Mouse (Mus musculus) stomach, embryonic 16.5 days (tissue): ENCODE results near the gene Gnl1. TPM values are rescaled to one million over a fixed set of nuclear protein-coding genes. Genes with fewer than 3 reads are reported as not detected.
"Not testable (repeated sequence)": the region's sequence is repeated elsewhere in the genome, so short reads cannot be mapped to it uniquely, and the experiment has no call there.

Experiments
- ATAC-seq: fragments of 200-750 bp; cut with Nextera tagmentation; 2 replicates; pipeline ENCODE4 v1.8.0; 2017; ENCODE audit warnings: moderate number of reproducible peaks, moderate TSS enrichment; ENCODE audit not compliant: insufficient read depth, low FRiP score
- H3K27ac ChIP-seq: fragments of 300-500 bp; sonication (generic); 2 replicates; pipeline ENCODE4 v1.5.1; 2014; ENCODE audit warnings: low read length
- H3K27me3 ChIP-seq: fragments of 300-500 bp; sonication (generic); 2 replicates; pipeline ENCODE4 v1.6.1; 2014; ENCODE audit warnings: low read length, control low read depth, mixed read lengths; ENCODE audit not compliant: control insufficient read depth, insufficient read depth
- H3K36me3 ChIP-seq: fragments of 300-500 bp; sonication (generic); 2 replicates; pipeline ENCODE4 v1.6.1; 2014; ENCODE audit warnings: low read length; ENCODE audit not compliant: control insufficient read depth, insufficient read depth
- H3K4me1 ChIP-seq: fragments of 300-500 bp; sonication (generic); 2 replicates; pipeline ENCODE4 v1.6.1; 2014; ENCODE audit warnings: low read length, control low read depth, mixed read lengths; ENCODE audit not compliant: control insufficient read depth, insufficient read depth
- H3K4me2 ChIP-seq: fragments of 300-500 bp; sonication (generic); 2 replicates; pipeline ENCODE4 v1.6.1; 2014; ENCODE audit warnings: low read depth, low read length, mixed read lengths
- H3K4me3 ChIP-seq: fragments of 300-500 bp; sonication (generic); replicated peaks from 2 replicates; pipeline ENCODE4 v1.5.1; 2014; ENCODE audit warnings: mild to moderate bottlenecking, low read length
- H3K9ac ChIP-seq: fragments of 300-500 bp; sonication (generic); 2 replicates; pipeline ENCODE4 v1.6.1; 2014; ENCODE audit warnings: low read length
- H3K9me3 ChIP-seq: fragments of 300-500 bp; sonication (generic); replicated peaks from 2 replicates; pipeline ENCODE4 v1.6.1; 2016; ENCODE audit warnings: low read length, control low read depth; ENCODE audit not compliant: control insufficient read depth
- WGBS: fragments of 180-500 bp; shearing (Covaris S2); extraction: QIAGEN DNeasy Blood & Tissue Kit; methylation state at CpG from one replicate; pipeline ENCODE4 v1.1.7; 2014; 5-methylcytosine and 5-hydroxymethylcytosine counted together
- polyA plus RNA-seq: library from polyadenylated mRNA; unstranded; fragments of >200 nt; fragmentation: Nextera tagmentation; extraction: Ambion mirVana; gene quantifications from 2 replicates; pipeline ENCODE4 v1.2.1, GENCODE M21; 2015

Gnl1 gene
- 42.7 and 45.0 TPM in 2 replicates for polyA plus RNA-seq

GRCm38 (mm10) chr17:35979401-35980362, at the start of gene Gnl1, which contains the start of gene Prr3:
TSS of gene Gnl1 (plus strand) at chr17:35979851.
TSS of gene Prr3 (minus strand) at chr17:35980236.
- H3K4me2 ChIP-seq = peak within 1 kb of the TSS; percentile 89
- no peaks in the 10 kb centered on the region for H3K27me3 ChIP-seq
- peak; percentile 88 for ATAC-seq
- WGBS = under 1% methylated on average over 102 of the region's 109 CpGs
- H3K36me3 ChIP-seq = peaks cover 7% of the 10 kb centered on the region; the same call in 1 of the 2 replicates
- H3K9ac ChIP-seq = peak within 1 kb of the TSS; percentile 91
- peak within 1 kb of the TSS; percentile 99 for H3K4me3 ChIP-seq
- H3K27ac ChIP-seq = peak within 1 kb of the TSS; percentile 96
- H3K9me3 ChIP-seq = no peaks in the 10 kb centered on the region
- H3K4me1 ChIP-seq = peaks cover 18% of the 10 kb centered on the region

DNA sequence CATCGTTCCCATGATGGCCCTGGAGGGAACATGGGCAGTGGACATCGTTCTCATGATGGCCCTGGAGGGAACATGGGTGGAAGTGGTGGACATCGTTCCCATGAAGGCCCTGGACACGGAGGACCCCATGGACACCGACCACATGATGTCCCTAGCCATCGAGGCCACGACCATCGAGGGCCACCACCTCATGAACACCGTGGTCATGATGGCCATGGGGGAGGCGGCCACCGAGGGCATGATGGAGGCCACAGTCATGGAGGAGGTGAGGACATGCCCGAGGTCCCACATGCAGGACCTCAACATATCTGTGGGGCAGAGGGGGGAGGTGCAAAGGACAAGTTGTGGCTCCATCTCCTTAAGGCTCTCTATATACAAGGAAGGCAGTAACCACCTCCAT, 49.0 kb upstream of the Gnl1 start:
- H3K36me3 ChIP-seq = peaks cover 32% of the 10 kb centered on the region

DNA sequence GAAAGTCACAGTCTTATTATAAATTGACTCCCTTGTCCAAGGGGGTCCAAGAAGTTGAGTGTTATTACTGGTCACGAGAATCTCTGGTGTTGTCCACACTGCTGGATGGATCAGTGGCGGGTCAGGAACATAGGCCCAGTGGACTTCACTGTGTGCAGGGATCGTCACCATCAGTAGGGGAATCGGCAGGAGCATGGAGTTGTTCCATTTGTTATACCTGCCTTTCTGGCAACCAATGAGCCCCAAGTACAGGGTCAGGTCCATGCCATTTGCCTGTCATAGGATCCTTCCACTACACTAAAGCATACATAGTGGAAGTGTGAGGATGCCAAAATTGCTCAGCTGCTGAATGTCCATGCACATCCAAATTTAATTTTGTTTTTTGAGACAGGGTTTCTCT, 47.0 kb upstream of the Gnl1 start:
- Histone ChIP-seq H3K4me1 (no peaks in the 10 kb centered on the region), H3K9ac (no peak overlapping the region), H3K9me3 (no peaks in the 10 kb centered on the region), H3K4me2 (no peak overlapping the region), H3K27ac (no peak overlapping the region), H3K27me3 (no peaks in the 10 kb centered on the region), H3K36me3 (peaks cover 22% of the 10 kb centered on the region), H3K4me3 (no peak overlapping the region)
- no peak for ATAC-seq
- WGBS = 94% methylated on average over 4 of the region's 4 CpGs

More for the DNA sequence above, 49.0 kb upstream of the Gnl1 start:
- no peak overlapping the region for H3K4me2 ChIP-seq
- WGBS = 95% methylated on average over 12 of the region's 12 CpGs
- no peaks in the 10 kb centered on the region for H3K4me1 ChIP-seq
- no peaks in the 10 kb centered on the region for H3K27me3 ChIP-seq
- no peak overlapping the region for H3K27ac ChIP-seq
- no peak for ATAC-seq
- H3K9ac ChIP-seq = no peak overlapping the region
- no peak overlapping the region for H3K4me3 ChIP-seq
- H3K9me3 ChIP-seq = no peaks in the 10 kb centered on the region

DNA sequence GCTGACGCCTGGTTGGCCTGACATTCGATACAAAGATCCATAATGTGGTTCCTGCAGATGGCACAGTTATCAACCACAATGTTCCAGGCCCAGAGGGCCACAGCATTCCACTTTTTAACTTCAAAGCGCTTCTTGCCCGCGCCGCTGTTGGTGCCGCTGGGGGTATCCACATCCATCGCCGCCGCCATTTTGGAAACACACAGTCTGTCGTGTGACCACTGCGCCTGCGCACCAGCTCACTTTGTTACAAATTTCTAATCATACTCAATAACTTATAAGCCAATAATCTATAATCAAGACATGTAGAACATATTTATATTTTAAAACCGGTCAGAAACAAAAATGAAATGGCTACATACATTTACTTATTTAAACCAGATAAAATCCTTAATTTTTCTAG, 43.9 kb upstream of the Gnl1 start:
- not testable (repeated sequence) for H3K4me1 ChIP-seq, H3K9me3 ChIP-seq, H3K36me3 ChIP-seq, H3K4me2 ChIP-seq, H3K9ac ChIP-seq, H3K4me3 ChIP-seq, H3K27me3 ChIP-seq, H3K27ac ChIP-seq, ATAC-seq
- 86% methylated on average over 14 of the region's 14 CpGs for WGBS

- Histone ChIP-seq H3K9me3 (no peaks in the 10 kb centered on the region), H3K4me1 (no peaks in the 10 kb centered on the region), H3K27ac (no peak overlapping the region), H3K4me2 (no peak overlapping the region), H3K36me3 (no peaks in the 10 kb centered on the region), H3K4me3 (no peak overlapping the region), H3K27me3 (no peaks in the 10 kb centered on the region), H3K9ac (no peak overlapping the region)
- 41% methylated on average over 2 of the region's 2 CpGs for WGBS
- 0 out of 2 replicates have a peak, but pooled peaks have one; percentile 33 for ATAC-seq
These were observed 41.8 kb upstream of the Gnl1 start for GRCm38 (mm10) chr17:35937700-35938348.

DNA sequence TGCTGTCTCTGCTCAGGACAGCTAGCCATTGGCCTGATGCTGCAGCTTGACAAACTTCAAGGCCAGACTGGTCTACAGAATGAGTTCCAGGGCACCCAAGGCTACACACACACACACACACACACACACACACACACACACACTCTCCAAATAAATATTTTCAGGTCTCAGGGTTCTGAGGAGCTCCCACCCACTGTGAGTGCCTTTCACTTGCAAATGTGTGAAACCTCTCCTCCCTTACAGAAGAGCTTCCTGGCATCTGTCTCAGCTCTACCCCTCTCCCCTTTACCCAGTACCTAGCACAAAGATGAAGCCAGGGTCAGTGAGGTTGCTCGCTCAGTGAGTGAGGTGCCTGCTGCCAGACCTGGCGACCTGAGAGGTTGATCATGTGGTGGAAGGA, 40.5 kb upstream of the Gnl1 start:
- Histone ChIP-seq H3K4me1 (no peaks in the 10 kb centered on the region), H3K4me2 (no peak overlapping the region), H3K9ac (no peak overlapping the region), H3K27ac (no peak overlapping the region), H3K9me3 (no peaks in the 10 kb centered on the region), H3K27me3 (no peaks in the 10 kb centered on the region), H3K4me3 (no peak overlapping the region), H3K36me3 (no peaks in the 10 kb centered on the region)
- ATAC-seq = no peak
- WGBS = 36% methylated on average over 2 of the region's 2 CpGs

DNA sequence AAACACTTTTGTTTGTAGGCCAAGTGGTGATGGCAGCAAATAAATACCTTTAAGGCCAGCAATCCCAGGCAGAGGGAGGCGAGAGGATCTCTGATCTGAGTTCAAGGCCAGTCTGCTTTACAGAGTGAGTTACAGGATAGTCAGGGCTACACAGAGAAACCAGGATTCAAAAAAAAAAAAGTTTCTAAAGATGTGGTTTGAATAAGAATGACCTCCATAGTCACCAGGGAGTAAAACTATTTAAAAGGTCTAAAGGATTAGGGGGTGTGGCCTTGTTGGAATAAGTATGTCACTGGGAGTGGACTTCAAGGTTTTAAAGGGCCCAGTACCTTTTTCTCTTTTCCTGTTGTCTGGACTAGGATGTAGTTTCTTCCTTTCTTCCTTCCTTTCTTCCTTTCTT, 39.7 kb upstream of the Gnl1 start:
- Histone ChIP-seq H3K27ac (no peak overlapping the region), H3K9ac (no peak overlapping the region), H3K36me3 (no peaks in the 10 kb centered on the region), H3K9me3 (no peaks in the 10 kb centered on the region), H3K4me1 (no peaks in the 10 kb centered on the region), H3K27me3 (no peaks in the 10 kb centered on the region), H3K4me3 (no peak overlapping the region), H3K4me2 (no peak overlapping the region)
- no peak for ATAC-seq
- 51% methylated on average over 1 of the region's 1 CpGs for WGBS

- not testable (repeated sequence) for H3K27ac ChIP-seq, H3K4me2 ChIP-seq, H3K27me3 ChIP-seq, H3K4me3 ChIP-seq, ATAC-seq, H3K36me3 ChIP-seq, H3K9me3 ChIP-seq, H3K4me1 ChIP-seq, H3K9ac ChIP-seq
These were observed 28.7 kb upstream of the Gnl1 start for GRCm38 (mm10) chr17:35950946-35951345.

GRCm38 (mm10) chr17:35952559-35952958, 27.1 kb upstream of the Gnl1 start:
- not testable (repeated sequence) for H3K9ac ChIP-seq, H3K9me3 ChIP-seq, H3K4me3 ChIP-seq, H3K27me3 ChIP-seq, H3K36me3 ChIP-seq, ATAC-seq, H3K4me2 ChIP-seq, H3K27ac ChIP-seq, H3K4me1 ChIP-seq
- 79% methylated on average over 2 of the region's 3 CpGs for WGBS
